Mouse (Mus musculus) heart, embryonic 11.5 days (tissue): Measurements from ENCODE around the gene Gm3880. TPM values are rescaled to one million over a fixed set of nuclear protein-coding genes. Genes with fewer than 3 reads are reported as not detected.
"Not testable (repeated sequence)": the region's sequence is repeated elsewhere in the genome, so short reads cannot be mapped to it uniquely, and the experiment has no call there.

Source experiments
- ATAC-seq: fragments of 200-750 bp; cut with Nextera tagmentation; replicated peaks from 2 replicates; pipeline ENCODE4 v1.8.0; 2017; ENCODE audit warnings: moderate library complexity; ENCODE audit not compliant: insufficient number of reproducible peaks, low FRiP score, low TSS enrichment
- H3K27ac ChIP-seq: fragments of 300-500 bp; sonication (generic); 2 replicates; pipeline ENCODE4 v1.5.1; 2014; ENCODE audit warnings: mild to moderate bottlenecking, low read depth, low read length
- H3K27me3 ChIP-seq: fragments of 300-500 bp; sonication (generic); 2 replicates; pipeline ENCODE4 v1.6.1; 2014; ENCODE audit warnings: mild to moderate bottlenecking, low read length, mixed read lengths; ENCODE audit not compliant: control insufficient read depth, insufficient read depth
- H3K36me3 ChIP-seq: fragments of 300-500 bp; sonication (generic); 2 replicates; pipeline ENCODE4 v1.6.1; 2014; ENCODE audit warnings: mild to moderate bottlenecking, low read length, moderate library complexity, mixed read lengths; ENCODE audit not compliant: control insufficient read depth, insufficient read depth
- H3K4me1 ChIP-seq: fragments of 300-500 bp; sonication (generic); 2 replicates; pipeline ENCODE4 v1.6.1; 2014; ENCODE audit warnings: low read length; ENCODE audit not compliant: control insufficient read depth, insufficient read depth
- H3K4me2 ChIP-seq: fragments of 300-500 bp; sonication (generic); 2 replicates; pipeline ENCODE4 v1.6.1; 2014; ENCODE audit warnings: mild to moderate bottlenecking, moderate library complexity
- H3K4me3 ChIP-seq: fragments of 300-500 bp; sonication (generic); 2 replicates; pipeline ENCODE4 v1.5.1; 2014; ENCODE audit warnings: low read depth, low read length
- H3K9ac ChIP-seq: fragments of 300-500 bp; sonication (generic); 2 replicates; pipeline ENCODE4 v1.6.1; 2014; ENCODE audit warnings: mild to moderate bottlenecking, low read depth, low read length, moderate library complexity
- H3K9me3 ChIP-seq: fragments of 300-500 bp; sonication (generic); replicated peaks from 2 replicates; pipeline ENCODE4 v1.6.1; 2016; ENCODE audit warnings: low read length; ENCODE audit not compliant: control insufficient read depth
- WGBS: fragments of 180-500 bp; shearing (Covaris S2); extraction: QIAGEN DNeasy Blood & Tissue Kit; methylation state at CpG from one replicate; pipeline ENCODE4 v1.1.7; 2014; ENCODE audit not compliant: insufficient replicate concordance; 5-methylcytosine and 5-hydroxymethylcytosine counted together
- polyA plus RNA-seq: library from polyadenylated mRNA; unstranded; fragments of >200 nt; fragmentation: Nextera tagmentation; extraction: Ambion mirVana; gene quantifications from 2 replicates; pipeline ENCODE4 v1.2.1, GENCODE M21; 2014

Gm3880 gene
- polyA plus RNA-seq, result not detected in 2 replicates

GRCm38 (mm10) chrX:102686872-102687271 lies at the start of gene Gm3880:
Gene Gm3880, minus strand, starts transcription at chrX:102686972.
- H3K27ac ChIP-seq, H3K4me3 ChIP-seq, H3K9ac ChIP-seq, H3K9me3 ChIP-seq, H3K36me3 ChIP-seq, H3K27me3 ChIP-seq, ATAC-seq, H3K4me2 ChIP-seq, H3K4me1 ChIP-seq: not testable (repeated sequence)
- WGBS, result 86% methylated on average over 5 of the region's 5 CpGs

- 92% methylated on average over 6 of the region's 6 CpGs for WGBS
- not testable (repeated sequence) for H3K9ac ChIP-seq, H3K4me3 ChIP-seq, H3K36me3 ChIP-seq, ATAC-seq, H3K4me2 ChIP-seq, H3K4me1 ChIP-seq, H3K27me3 ChIP-seq, H3K27ac ChIP-seq, H3K9me3 ChIP-seq
These were observed 37.5 kb upstream of the Gm3880 start for GRCm38 (mm10) chrX:102724226-102724625.

- not testable (repeated sequence) for H3K9ac ChIP-seq, H3K36me3 ChIP-seq, H3K4me1 ChIP-seq, H3K27ac ChIP-seq, H3K9me3 ChIP-seq, H3K4me3 ChIP-seq, ATAC-seq, H3K4me2 ChIP-seq, H3K27me3 ChIP-seq
- 71% methylated on average over 7 of the region's 10 CpGs for whole genome bisulfite sequencing
These were observed 20.8 kb upstream of the Gm3880 start, which contains the start of the genes Gm9112 and Dmrtc1b for GRCm38 (mm10) chrX:102707535-102707934. Gene Gm9112, minus strand, starts transcription at chrX:102707635. Gene Dmrtc1b, plus strand, starts transcription at chrX:102707865.

- H3K4me2 ChIP-seq, H3K9ac ChIP-seq, H3K9me3 ChIP-seq, H3K36me3 ChIP-seq, H3K27me3 ChIP-seq, H3K4me3 ChIP-seq, H3K27ac ChIP-seq, ATAC-seq, H3K4me1 ChIP-seq: not testable (repeated sequence)
- WGBS, result 73% methylated on average over 3 of the region's 3 CpGs
These were observed 13.9 kb upstream of the Gm3880 start for GRCm38 (mm10) chrX:102700636-102701035.

GRCm38 (mm10) chrX:102689252-102689651 lies 2.5 kb upstream of the Gm3880 start:
- H3K9me3 ChIP-seq, ATAC-seq, H3K4me2 ChIP-seq, H3K27me3 ChIP-seq, H3K9ac ChIP-seq, H3K36me3 ChIP-seq, H3K4me3 ChIP-seq, H3K4me1 ChIP-seq, H3K27ac ChIP-seq: not testable (repeated sequence)
- 14% methylated on average over 4 of the region's 4 CpGs for whole genome bisulfite sequencing

- not testable (repeated sequence) for H3K36me3 ChIP-seq, H3K9ac ChIP-seq, H3K27ac ChIP-seq, H3K4me3 ChIP-seq, H3K4me2 ChIP-seq, H3K27me3 ChIP-seq, H3K4me1 ChIP-seq, H3K9me3 ChIP-seq, ATAC-seq
- WGBS, result 42% methylated on average over 3 of the region's 3 CpGs
These were observed 2.1 kb downstream of the Gm3880 start for GRCm38 (mm10) chrX:102684706-102685105.

GRCm38 (mm10) chrX:102666641-102667040 lies 20.1 kb downstream of the Gm3880 start:
- Histone ChIP-seq H3K4me1 (no peaks in the 10 kb centered on the region), H3K27me3 (no peaks in the 10 kb centered on the region), H3K4me2 (no peak overlapping the region), H3K4me3 (no peak overlapping the region), H3K9me3 (no peaks in the 10 kb centered on the region), H3K9ac (no peak overlapping the region), H3K27ac (no peak overlapping the region), H3K36me3 (no peaks in the 10 kb centered on the region)
- 75% methylated on average over 2 of the region's 2 CpGs for WGBS
- ATAC-seq, result no peak

- Histone ChIP-seq H3K4me2 (no peak overlapping the region), H3K9ac (no peak overlapping the region), H3K4me3 (no peak overlapping the region), H3K27me3 (no peaks in the 10 kb centered on the region), H3K9me3 (no peaks in the 10 kb centered on the region), H3K27ac (no peak overlapping the region), H3K4me1 (no peaks in the 10 kb centered on the region), H3K36me3 (no peaks in the 10 kb centered on the region)
- ATAC-seq, result no peak
- WGBS, result 14% methylated on average over 3 of the region's 3 CpGs
These were observed 26.1 kb downstream of the Gm3880 start for GRCm38 (mm10) chrX:102660712-102661111.

GRCm38 (mm10) chrX:102645691-102646090 lies 41.1 kb downstream of the Gm3880 start:
- no peaks in the 10 kb centered on the region for H3K4me1 ChIP-seq
- no peak for ATAC-seq
- no peak overlapping the region for H3K27ac ChIP-seq
- H3K36me3 ChIP-seq, result no peaks in the 10 kb centered on the region
- H3K4me3 ChIP-seq, result no peak overlapping the region
- no peak overlapping the region for H3K9ac ChIP-seq
- 83% methylated on average over 1 of the region's 1 CpGs for WGBS
- H3K27me3 ChIP-seq, result peaks cover 13% of the 10 kb centered on the region
- H3K4me2 ChIP-seq, result no peak overlapping the region
- H3K9me3 ChIP-seq, result no peaks in the 10 kb centered on the region
